ENCODE assay signal across 8 mouse cellular contexts in genomic region chr4:133675594-133676016, GRCm38 (mm10). TPM values are rescaled to one million over a fixed set of nuclear protein-coding genes. Genes with fewer than 3 reads are reported as not detected.
DNase-seq lines count a peak whose midpoint lies in the region; ATAC-seq lines count a peak whose summit lies in the region.

No protein-coding gene starts in this region.

- H3K9ac ChIP-seq in intestine, embryonic 16.5 days (ENCODE audit: low read depth, low read length): no peak overlapping the region
- no peak overlapping the region for H3K9ac ChIP-seq in liver, embryonic 16.5 days (ENCODE audit: low read depth, low read length)
- H3K9ac ChIP-seq in neural tube, embryonic 14.5 days (replicated peaks; ENCODE audit: low read depth, low read length): no peak overlapping the region

- WGBS in intestine, embryonic 16.5 days: 3% methylated on average over 5 of the region's 5 CpGs
- whole genome bisulfite sequencing in liver, embryonic 16.5 days (ENCODE audit: insufficient replicate concordance): 20% methylated on average over 5 of the region's 5 CpGs
- 2% methylated on average over 5 of the region's 5 CpGs for WGBS in neural tube, embryonic 14.5 days

- DNase-seq in cerebellum, adult 11 months: peak; percentile 35
- peak; percentile 67 to 71 for DNase-seq in cerebellum, postnatal 10 days
- DNase-seq in gastrocnemius, postnatal 14 days: peak; percentile 66
- no peak for DNase-seq in spleen, postnatal 4 days (ENCODE audit: low spot score in 2 of 2)

- H3K9me3 ChIP-seq in intestine, embryonic 16.5 days (ENCODE audit: control insufficient read depth, low read length): no peaks in the 10 kb centered on the region
- H3K9me3 ChIP-seq in liver, embryonic 16.5 days (replicated peaks; ENCODE audit: control insufficient read depth, low read length): no peaks in the 10 kb centered on the region
- H3K9me3 ChIP-seq in neural tube, embryonic 14.5 days (ENCODE audit: control insufficient read depth, low read length): no peaks in the 10 kb centered on the region

- H3K4me3 ChIP-seq in intestine, embryonic 16.5 days (ENCODE audit: low read length): no peak overlapping the region
- H3K4me3 ChIP-seq in liver, embryonic 16.5 days (ENCODE audit: low read depth, low read length): no peak overlapping the region
- no peak overlapping the region for H3K4me3 ChIP-seq in neural tube, embryonic 14.5 days (ENCODE audit: low read depth, low read length)

- H3K4me2 ChIP-seq in intestine, embryonic 16.5 days (ENCODE audit: low read depth, low read length): no peak overlapping the region
- H3K4me2 ChIP-seq in liver, embryonic 16.5 days (ENCODE audit: low read depth, low read length): no peak overlapping the region
- H3K4me2 ChIP-seq in neural tube, embryonic 14.5 days (ENCODE audit: low read depth, low read length): no peak overlapping the region

- no peak for ATAC-seq in cerebellum, adult (ENCODE audit: insufficient number of reproducible peaks, low FRiP score, low TSS enrichment)
- ATAC-seq in intestine, embryonic 16.5 days: no peak
- peak; percentile 39 for ATAC-seq in liver, embryonic 16.5 days (ENCODE audit: low read depth)
- peak; percentile 32 for ATAC-seq in neural tube, embryonic 14.5 days (ENCODE audit: low read depth)

- H3K27ac ChIP-seq in intestine, embryonic 16.5 days (ENCODE audit: low read length): peak overlapping the region; percentile 43
- H3K27ac ChIP-seq in liver, embryonic 16.5 days (ENCODE audit: low read length): peak overlapping the region; percentile 98
- peak overlapping the region; percentile 60 for H3K27ac ChIP-seq in neural tube, embryonic 14.5 days (ENCODE audit: low read depth, low read length)

- H3K27me3 ChIP-seq in intestine, embryonic 16.5 days (replicated peaks; ENCODE audit: control insufficient read depth, insufficient read depth, low read length): no peaks in the 10 kb centered on the region
- H3K27me3 ChIP-seq in liver, embryonic 16.5 days (ENCODE audit: control insufficient read depth, insufficient read depth, low read depth, low read length): no peaks in the 10 kb centered on the region
- H3K27me3 ChIP-seq in neural tube, embryonic 14.5 days (ENCODE audit: control insufficient read depth, insufficient read depth, low read length): no peaks in the 10 kb centered on the region

- peaks cover 8% of the 10 kb centered on the region; the same call in 1 of the 2 replicates for H3K36me3 ChIP-seq in intestine, embryonic 16.5 days (ENCODE audit: control insufficient read depth, insufficient read depth, low read length)
- H3K36me3 ChIP-seq in liver, embryonic 16.5 days (ENCODE audit: control insufficient read depth, insufficient read depth): peaks cover 6% of the 10 kb centered on the region
- peaks cover 11% of the 10 kb centered on the region; the same call in 1 of the 2 replicates for H3K36me3 ChIP-seq in neural tube, embryonic 14.5 days (ENCODE audit: control insufficient read depth, insufficient read depth, low read length)

- peaks cover 31% of the 10 kb centered on the region for H3K4me1 ChIP-seq in intestine, embryonic 16.5 days (ENCODE audit: control insufficient read depth, insufficient read depth, low read length)
- peaks cover 45% of the 10 kb centered on the region for H3K4me1 ChIP-seq in liver, embryonic 16.5 days (ENCODE audit: control insufficient read depth, low read depth, low read length)
- H3K4me1 ChIP-seq in neural tube, embryonic 14.5 days (ENCODE audit: control insufficient read depth, insufficient read depth, low read length): peaks cover 17% of the 10 kb centered on the region

- intact Hi-C loops in gastrocnemius, postnatal 14 days (cut with DNase I; ENCODE audit: low total_unique reads): no loop called here

RNA-seq across cellular contexts. Expression of gene Pigv, which starts 3.2 kb away (rescaled TPM):
- total RNA-seq in gastrocnemius, postnatal 14 days (2021): 1 to 10 TPM; 9.4 to 9.9 TPM
- polyA plus RNA-seq in intestine, embryonic 16.5 days (2015; fragmentation: Nextera tagmentation; extraction: Ambion mirVana): 16.6 and 18.5 TPM in 2 replicates
- 6.0 and 6.7 TPM in 2 replicates for polyA plus RNA-seq in liver, embryonic 16.5 days (2015; fragmentation: Nextera tagmentation; extraction: Ambion mirVana)
- polyA plus RNA-seq in neural tube, embryonic 14.5 days (2014; fragmentation: Nextera tagmentation; extraction: Ambion mirVana): 10.9 and 13.0 TPM in 2 replicates

RNA-seq across cellular contexts. Expression of gene Zdhhc18, which starts 25.7 kb away (rescaled TPM):
- 10 to 100 TPM; 18.2 to 26.4 TPM for total RNA-seq in gastrocnemius, postnatal 14 days (2021)
- 1.3 and 1.6 TPM in 2 replicates for polyA plus RNA-seq in intestine, embryonic 16.5 days (2015; fragmentation: Nextera tagmentation; extraction: Ambion mirVana)
- polyA plus RNA-seq in liver, embryonic 16.5 days (2015; fragmentation: Nextera tagmentation; extraction: Ambion mirVana): 0.79 and 1.1 TPM in 2 replicates
- 4.3 and 6.1 TPM in 2 replicates for polyA plus RNA-seq in neural tube, embryonic 14.5 days (2014; fragmentation: Nextera tagmentation; extraction: Ambion mirVana)

Comparison
In these comparisons a context has a peak if more than half of its experiments do, and no peak if none do; other contexts are left out.
1. DNase-seq: peak in cerebellum, adult 11 months (single experiment), cerebellum, postnatal 10 days (2 of 2) and gastrocnemius, postnatal 14 days (single experiment); none in spleen, postnatal 4 days (0 of 2).
2. ATAC-seq: peak in liver, embryonic 16.5 days (single experiment) and neural tube, embryonic 14.5 days (single experiment); none in cerebellum, adult (single experiment) and intestine, embryonic 16.5 days (single experiment).
3. H3K27ac ChIP-seq: peak in every context shown above with its lines; median percentile 98 in liver, embryonic 16.5 days; 60 in neural tube, embryonic 14.5 days; 43 in intestine, embryonic 16.5 days.